Mouse (Mus musculus) lung, embryonic 15.5 days (tissue): ENCODE results near the gene Slc19a1. TPM values are rescaled to one million over a fixed set of nuclear protein-coding genes. Genes with fewer than 3 reads are reported as not detected.

Source experiments
- ATAC-seq: fragments of 200-750 bp; cut with Nextera tagmentation; 2 replicates; pipeline ENCODE4 v1.8.0; 2017; ENCODE audit warnings: moderate number of reproducible peaks, borderline replicate concordance; ENCODE audit not compliant: low FRiP score, low TSS enrichment; ENCODE audit errors: extremely low read depth
- H3K27ac ChIP-seq: fragments of 300-500 bp; sonication (generic); 2 replicates; pipeline ENCODE4 v1.5.1; 2015; ENCODE audit warnings: moderate library complexity, mild to moderate bottlenecking, inconsistent platforms
- H3K27me3 ChIP-seq: fragments of 300-500 bp; sonication (generic); 2 replicates; pipeline ENCODE4 v1.6.1; 2015; ENCODE audit warnings: inconsistent platforms
- H3K36me3 ChIP-seq: fragments of 300-500 bp; sonication (generic); 2 replicates; pipeline ENCODE4 v1.6.1; 2015; ENCODE audit warnings: inconsistent platforms
- H3K4me1 ChIP-seq: fragments of 300-500 bp; sonication (generic); 2 replicates; pipeline ENCODE4 v1.6.1; 2015; ENCODE audit warnings: inconsistent platforms
- H3K4me2 ChIP-seq: fragments of 300-500 bp; sonication (generic); 2 replicates; pipeline ENCODE4 v1.6.1; 2015; ENCODE audit warnings: inconsistent platforms, mild to moderate bottlenecking, moderate library complexity
- H3K4me3 ChIP-seq: fragments of 300-500 bp; sonication (generic); 2 replicates; pipeline ENCODE4 v1.5.1; 2015; ENCODE audit warnings: mild to moderate bottlenecking, inconsistent platforms
- H3K9ac ChIP-seq: fragments of 300-500 bp; sonication (generic); 2 replicates; pipeline ENCODE4 v1.6.1; 2015; ENCODE audit warnings: inconsistent platforms
- H3K9me3 ChIP-seq: fragments of 300-500 bp; sonication (generic); 2 replicates; pipeline ENCODE4 v1.6.1; 2016; ENCODE audit warnings: inconsistent platforms
- WGBS: fragments of 180-500 bp; shearing (Covaris S2); methylation state at CpG from one replicate; pipeline ENCODE4 v1.1.7; 2015; 5-methylcytosine and 5-hydroxymethylcytosine counted together
- polyA plus RNA-seq: library from polyadenylated mRNA; unstranded; fragments of >200 nt; fragmentation: Nextera tagmentation; extraction: Ambion mirVana; gene quantifications from 2 replicates; pipeline ENCODE4 v1.2.1, GENCODE M21; 2015

Gene Slc19a1
- polyA plus RNA-seq, 1 experiment from 2014 or later: 25.4 TPM

DNA sequence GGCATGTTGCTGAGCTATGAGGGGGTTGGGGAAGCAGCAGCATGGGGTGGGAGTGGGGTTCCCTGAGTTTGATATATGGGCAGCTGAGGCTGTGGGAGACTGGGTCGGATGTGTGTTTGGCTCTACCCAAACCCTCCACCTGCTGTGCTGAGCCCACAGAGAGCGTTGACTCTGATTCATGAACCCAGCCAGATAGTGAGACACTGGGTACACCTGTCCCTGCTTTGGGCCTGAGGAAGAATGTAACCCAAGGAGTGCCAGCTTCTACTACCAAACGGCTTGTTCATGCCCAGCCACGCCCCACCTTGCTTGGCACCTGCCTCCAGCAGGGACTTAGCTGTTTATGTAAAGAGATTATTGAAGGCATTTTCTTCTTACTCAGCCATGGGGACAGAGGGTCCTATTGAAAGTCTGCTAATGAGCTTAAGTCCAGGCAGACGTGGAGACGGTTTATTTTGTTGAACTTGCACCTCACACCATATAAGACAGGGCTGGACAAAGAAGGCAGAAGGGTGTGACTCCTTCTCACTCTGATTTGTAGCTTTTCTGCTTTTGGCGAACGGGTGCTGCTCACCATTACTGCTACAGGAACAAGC is 6.6 kb downstream of the Slc19a1 start:
- 84% methylated on average over 8 of the region's 8 CpGs for WGBS
- Histone ChIP-seq H3K9me3 (no peaks in the 10 kb centered on the region), H3K27me3 (no peaks in the 10 kb centered on the region), H3K9ac (no peak overlapping the region), H3K27ac (no peak overlapping the region), H3K4me3 (no peak overlapping the region), H3K4me2 (no peak overlapping the region), H3K36me3 (peaks cover 22% of the 10 kb centered on the region), H3K4me1 (peaks cover 12% of the 10 kb centered on the region)
- no peak for ATAC-seq

DNA sequence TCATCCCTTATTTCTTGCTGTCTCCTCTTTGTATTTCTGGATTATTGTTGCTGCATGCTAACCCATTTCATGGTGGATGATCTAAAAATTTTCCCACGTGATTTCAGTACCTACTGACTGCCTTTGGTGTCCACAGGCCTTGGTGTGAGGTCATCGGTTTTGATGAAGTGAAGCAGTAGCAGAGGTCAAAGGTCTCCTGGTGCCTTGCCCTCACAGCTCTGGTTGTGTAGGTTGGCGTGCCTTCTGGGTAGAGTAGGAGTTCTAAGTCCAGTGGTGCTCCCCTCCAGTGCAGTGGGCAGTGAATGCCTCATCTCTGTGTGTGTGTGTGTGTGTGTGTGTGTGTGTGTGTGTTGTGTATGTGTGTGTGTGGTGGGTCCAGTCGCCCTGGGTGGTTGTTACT is 16.2 kb downstream of the Slc19a1 start:
- Histone ChIP-seq H3K27me3 (no peaks in the 10 kb centered on the region), H3K4me3 (no peak overlapping the region), H3K4me2 (no peak overlapping the region), H3K9ac (no peak overlapping the region), H3K4me1 (no peaks in the 10 kb centered on the region), H3K36me3 (peaks cover 32% of the 10 kb centered on the region), H3K27ac (no peak overlapping the region), H3K9me3 (no peaks in the 10 kb centered on the region)
- WGBS: 70% methylated on average over 4 of the region's 4 CpGs
- no peak for ATAC-seq

DNA sequence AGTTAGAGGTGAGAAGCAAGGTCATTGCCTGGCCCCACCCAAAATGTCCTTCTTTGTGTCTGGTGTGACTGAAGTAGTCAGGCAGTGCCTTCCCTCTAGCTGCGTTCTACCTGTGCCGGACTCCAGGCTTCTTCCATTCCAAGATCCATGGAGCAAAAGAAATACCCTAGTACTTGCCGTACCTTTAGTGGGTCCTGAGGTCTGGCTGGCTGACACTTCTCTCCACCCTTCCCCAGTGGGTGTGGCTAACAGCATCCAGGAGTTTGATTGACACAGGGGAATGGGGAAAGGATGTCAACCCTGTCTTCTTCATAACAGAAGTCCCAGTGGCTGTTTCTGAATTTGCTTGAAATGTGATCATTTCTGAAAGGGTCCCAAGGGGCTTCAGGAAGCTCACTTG is 16.6 kb downstream of the Slc19a1 start:
- no peak overlapping the region for H3K27ac ChIP-seq
- peaks cover 29% of the 10 kb centered on the region for H3K36me3 ChIP-seq
- H3K4me1 ChIP-seq: no peaks in the 10 kb centered on the region
- no peak overlapping the region for H3K9ac ChIP-seq
- ATAC-seq: no peak
- H3K4me3 ChIP-seq: no peak overlapping the region
- no peaks in the 10 kb centered on the region for H3K9me3 ChIP-seq
- 77% methylated on average over 3 of the region's 3 CpGs for WGBS
- H3K27me3 ChIP-seq: no peaks in the 10 kb centered on the region
- no peak overlapping the region for H3K4me2 ChIP-seq

DNA sequence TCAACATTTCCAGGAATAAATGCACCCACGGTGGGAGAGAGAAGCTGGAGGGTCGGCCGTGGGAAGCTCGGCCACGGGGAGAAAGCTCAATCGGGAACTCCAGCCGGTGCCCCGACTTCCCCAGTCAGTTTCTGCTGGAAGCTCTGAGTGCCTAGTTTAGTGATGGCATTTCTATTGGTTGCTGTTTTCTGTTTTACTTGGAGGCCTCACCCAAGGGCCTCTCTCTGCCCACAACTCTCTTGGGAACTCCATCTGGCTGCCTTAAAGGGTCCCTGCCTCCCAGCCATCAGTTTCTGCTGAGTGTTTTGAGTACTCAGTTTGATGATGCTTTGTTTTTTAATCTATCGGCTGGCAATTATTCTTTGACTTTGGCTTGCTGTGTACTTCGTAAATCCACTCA is 24.7 kb downstream of the Slc19a1 start:
- ATAC-seq: no peak
- Histone ChIP-seq H3K9ac (no peak overlapping the region), H3K4me1 (peaks cover 6% of the 10 kb centered on the region), H3K4me3 (no peak overlapping the region), H3K4me2 (no peak overlapping the region), H3K27me3 (no peaks in the 10 kb centered on the region), H3K27ac (no peak overlapping the region), H3K36me3 (peaks cover 6% of the 10 kb centered on the region), H3K9me3 (no peaks in the 10 kb centered on the region)
- 69% methylated on average over 10 of the region's 10 CpGs for WGBS

DNA sequence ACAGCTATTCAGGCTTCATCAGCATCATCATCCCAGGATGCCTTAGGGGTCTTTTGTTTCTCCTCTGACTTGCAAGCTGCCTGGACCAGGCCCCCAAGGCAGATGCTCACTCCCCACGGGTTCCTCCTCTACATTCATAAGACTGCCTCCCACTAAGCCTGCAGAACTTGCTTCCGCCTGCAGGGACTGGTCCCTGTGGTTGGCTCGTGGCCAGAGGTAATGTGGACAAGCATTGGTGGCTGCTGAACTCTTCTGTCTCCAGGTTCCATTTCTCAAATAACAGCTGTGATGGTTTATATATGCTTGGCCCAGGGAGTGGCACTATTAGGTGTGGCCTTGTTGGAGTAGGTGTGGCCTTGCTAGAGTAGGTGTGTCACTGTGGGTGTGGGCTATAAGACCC is 29.4 kb downstream of the Slc19a1 start:
- Histone ChIP-seq H3K27me3 (no peaks in the 10 kb centered on the region), H3K36me3 (no peaks in the 10 kb centered on the region), H3K9ac (no peak overlapping the region), H3K27ac (no peak overlapping the region), H3K9me3 (no peaks in the 10 kb centered on the region), H3K4me2 (no peak overlapping the region), H3K4me1 (peaks cover 13% of the 10 kb centered on the region), H3K4me3 (no peak overlapping the region)
- WGBS: 41% methylated on average over 3 of the region's 3 CpGs
- ATAC-seq: no peak

DNA sequence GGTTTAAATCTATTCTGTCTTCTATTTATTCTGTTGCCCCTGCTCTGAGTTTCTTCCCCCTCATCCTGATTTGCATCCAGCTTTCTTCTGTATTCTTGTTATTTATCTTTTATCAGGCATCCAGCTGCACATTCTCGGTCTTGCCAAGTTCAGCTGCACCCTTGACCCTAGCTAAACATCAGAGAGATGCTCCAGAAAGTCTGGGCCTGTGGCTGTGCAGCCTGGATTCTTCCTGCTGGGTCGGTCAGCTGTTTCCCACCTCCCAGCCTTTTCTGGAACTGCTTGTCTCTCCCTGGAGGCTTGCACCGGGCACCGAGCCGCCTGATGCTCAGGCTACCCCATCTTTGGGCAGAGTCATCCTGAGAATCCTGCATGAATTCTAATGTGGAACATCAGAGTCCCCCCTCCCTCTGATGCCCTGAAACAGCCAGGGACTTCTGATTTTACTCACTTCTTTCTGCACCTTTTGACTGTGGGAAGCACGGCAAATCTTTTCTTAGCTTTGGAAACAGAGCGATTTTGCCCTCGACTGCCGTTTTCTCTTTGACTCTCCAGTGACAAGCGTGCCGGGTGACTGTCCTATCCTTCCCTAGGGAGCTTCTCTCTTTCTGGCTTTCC is 30.5 kb downstream of the Slc19a1 start:
- peaks cover 13% of the 10 kb centered on the region for H3K4me1 ChIP-seq
- peaks cover 3% of the 10 kb centered on the region; the same call in 1 of the 2 replicates for H3K36me3 ChIP-seq
- peak overlapping the region; percentile 41; the same call in 1 of the 2 replicates for H3K27ac ChIP-seq
- no peak overlapping the region for H3K4me2 ChIP-seq
- no peak overlapping the region for H3K4me3 ChIP-seq
- 59% methylated on average over 11 of the region's 11 CpGs for WGBS
- H3K9ac ChIP-seq: no peak overlapping the region
- ATAC-seq: peak; percentile 36; the same call in 1 of the 2 replicates
- H3K27me3 ChIP-seq: no peaks in the 10 kb centered on the region
- no peaks in the 10 kb centered on the region for H3K9me3 ChIP-seq

DNA sequence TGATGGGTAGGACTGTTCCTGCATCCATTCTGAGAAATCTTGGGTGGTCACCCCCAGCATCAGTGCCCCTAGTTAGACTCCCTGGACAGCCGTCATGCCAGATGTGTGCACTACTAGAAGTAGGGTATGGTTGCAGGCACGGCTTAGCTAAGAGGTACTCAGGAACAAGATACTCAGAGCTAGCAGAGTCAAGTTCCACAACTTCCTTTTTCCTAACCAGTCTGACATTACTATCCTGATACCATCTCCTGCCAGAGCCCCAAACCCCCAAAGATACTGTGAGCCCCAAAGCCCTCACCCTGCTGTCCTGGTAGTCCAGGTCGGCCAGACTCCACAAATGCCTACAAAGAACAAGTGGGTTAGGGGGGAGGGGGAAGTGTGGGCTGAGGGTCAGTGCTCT is 32.2 kb downstream of the Slc19a1 start:
- H3K27me3 ChIP-seq: no peaks in the 10 kb centered on the region
- WGBS: 79% methylated on average over 3 of the region's 3 CpGs
- H3K9me3 ChIP-seq: no peaks in the 10 kb centered on the region
- ATAC-seq: no peak
- peaks cover 13% of the 10 kb centered on the region for H3K4me1 ChIP-seq
- H3K4me2 ChIP-seq: no peak overlapping the region
- no peak overlapping the region for H3K4me3 ChIP-seq
- H3K36me3 ChIP-seq: peaks cover 6% of the 10 kb centered on the region; the same call in 1 of the 2 replicates
- H3K27ac ChIP-seq: no peak overlapping the region
- no peak overlapping the region for H3K9ac ChIP-seq

DNA sequence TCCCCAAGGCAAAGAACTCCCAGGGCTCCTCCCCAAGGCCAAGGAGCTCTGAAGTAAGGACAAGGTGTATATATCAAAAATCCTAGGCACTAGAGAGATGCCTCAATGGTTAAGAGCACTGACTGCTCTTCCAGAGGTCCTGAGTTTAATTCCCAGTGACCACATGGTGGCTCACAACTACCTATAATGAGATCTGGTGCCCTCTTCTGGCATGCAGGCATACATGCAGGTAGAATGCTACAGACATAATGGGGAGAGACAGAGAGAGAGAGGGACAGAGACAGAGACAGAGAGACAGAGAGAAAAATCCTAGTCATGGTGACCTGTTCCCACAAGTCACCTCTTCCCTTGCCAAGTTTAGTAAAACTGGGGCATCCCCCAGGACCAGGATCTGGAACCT is 32.6 kb downstream of the Slc19a1 start:
- Histone ChIP-seq H3K4me2 (no peak overlapping the region), H3K9ac (no peak overlapping the region), H3K27me3 (no peaks in the 10 kb centered on the region), H3K9me3 (no peaks in the 10 kb centered on the region), H3K27ac (no peak overlapping the region), H3K4me1 (peaks cover 13% of the 10 kb centered on the region), H3K4me3 (no peak overlapping the region), H3K36me3 (peaks cover 10% of the 10 kb centered on the region; the same call in 1 of the 2 replicates)
- ATAC-seq: no peak

DNA sequence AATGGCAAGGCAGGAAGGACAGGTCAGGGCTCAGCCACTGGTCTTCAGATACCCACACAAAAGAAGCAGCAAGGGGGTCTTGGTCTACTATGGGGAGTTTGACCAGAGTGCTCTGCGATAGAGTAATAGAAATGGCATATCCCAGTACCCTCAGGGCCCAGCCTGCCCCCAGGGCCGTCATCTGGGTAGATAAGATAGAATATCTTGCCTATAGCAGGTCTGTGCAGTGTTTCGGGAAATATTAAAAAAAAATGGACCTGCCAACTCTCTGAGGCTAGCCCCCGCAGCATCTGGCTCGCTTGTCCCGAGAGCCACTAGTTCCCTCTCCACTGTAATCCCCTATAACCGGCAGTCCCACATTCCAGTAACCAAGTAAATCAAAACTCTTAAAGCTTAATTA is 36.4 kb downstream of the Slc19a1 start:
- 83% methylated on average over 7 of the region's 7 CpGs for WGBS
- Histone ChIP-seq H3K9ac (no peak overlapping the region), H3K27me3 (no peaks in the 10 kb centered on the region), H3K4me1 (no peaks in the 10 kb centered on the region), H3K9me3 (no peaks in the 10 kb centered on the region), H3K4me2 (no peak overlapping the region), H3K4me3 (no peak overlapping the region), H3K27ac (no peak overlapping the region), H3K36me3 (peaks cover 23% of the 10 kb centered on the region)
- no peak for ATAC-seq

DNA sequence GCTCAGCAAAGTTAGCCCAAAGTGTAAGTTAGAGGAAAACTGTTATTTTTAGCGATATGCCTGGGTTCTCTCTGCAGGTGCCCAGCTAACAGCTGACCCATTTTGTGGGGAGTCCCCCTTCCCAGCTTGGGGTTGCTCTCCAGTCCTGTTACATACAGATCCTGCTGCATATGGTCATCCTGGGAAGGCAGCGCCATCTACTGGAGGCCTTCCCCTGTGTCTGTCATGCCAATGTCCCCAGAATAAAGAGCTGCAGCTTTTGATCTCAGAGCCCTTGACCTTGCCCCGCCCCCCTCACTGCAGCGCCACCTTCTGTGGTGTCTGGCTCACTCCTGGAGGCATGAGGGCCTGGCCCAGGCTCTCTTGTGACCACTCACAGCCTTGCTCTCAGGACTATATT is 38.0 kb downstream of the Slc19a1 start:
- H3K27ac ChIP-seq: no peak overlapping the region
- ATAC-seq: peak; percentile 17; the same call in 1 of the 2 replicates
- no peaks in the 10 kb centered on the region for H3K4me1 ChIP-seq
- no peak overlapping the region for H3K9ac ChIP-seq
- 51% methylated on average over 4 of the region's 4 CpGs for WGBS
- no peak overlapping the region for H3K4me3 ChIP-seq
- H3K9me3 ChIP-seq: no peaks in the 10 kb centered on the region
- H3K36me3 ChIP-seq: peaks cover 29% of the 10 kb centered on the region
- H3K4me2 ChIP-seq: no peak overlapping the region
- no peaks in the 10 kb centered on the region for H3K27me3 ChIP-seq

DNA sequence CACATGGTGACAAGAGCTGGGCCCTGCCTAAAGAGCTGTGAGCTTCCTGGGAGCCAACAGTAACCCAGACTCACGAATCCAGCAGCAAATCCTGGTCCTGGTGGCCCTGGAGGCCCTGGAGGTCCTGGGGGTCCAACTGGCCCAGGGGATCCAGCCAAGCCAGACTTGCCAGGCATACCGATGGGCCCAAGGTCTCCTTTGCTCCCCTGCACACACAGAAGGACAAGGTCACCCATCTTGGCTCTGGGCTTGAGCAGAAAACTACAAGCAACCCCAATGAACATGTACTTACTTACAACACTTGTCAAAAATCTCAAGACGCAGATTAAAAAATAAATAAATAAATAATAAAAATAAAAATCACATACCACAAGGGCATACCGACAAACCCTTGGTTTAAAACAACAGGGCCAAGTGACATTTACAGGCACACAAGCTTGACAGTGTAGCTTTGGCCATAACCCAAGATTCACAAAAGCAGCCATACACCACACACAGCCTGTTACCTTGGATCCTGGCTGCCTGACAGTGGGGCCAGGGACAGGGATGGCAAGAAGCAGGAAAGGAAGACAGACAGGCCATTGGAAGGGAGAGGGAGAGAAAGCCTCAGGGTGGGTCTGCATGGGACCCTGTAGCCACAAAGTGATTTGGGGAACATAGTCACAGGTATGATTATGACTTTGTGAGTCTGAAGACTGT is 42.4 kb downstream of the Slc19a1 start:
- H3K36me3 ChIP-seq: peaks cover 28% of the 10 kb centered on the region
- no peak for ATAC-seq

DNA sequence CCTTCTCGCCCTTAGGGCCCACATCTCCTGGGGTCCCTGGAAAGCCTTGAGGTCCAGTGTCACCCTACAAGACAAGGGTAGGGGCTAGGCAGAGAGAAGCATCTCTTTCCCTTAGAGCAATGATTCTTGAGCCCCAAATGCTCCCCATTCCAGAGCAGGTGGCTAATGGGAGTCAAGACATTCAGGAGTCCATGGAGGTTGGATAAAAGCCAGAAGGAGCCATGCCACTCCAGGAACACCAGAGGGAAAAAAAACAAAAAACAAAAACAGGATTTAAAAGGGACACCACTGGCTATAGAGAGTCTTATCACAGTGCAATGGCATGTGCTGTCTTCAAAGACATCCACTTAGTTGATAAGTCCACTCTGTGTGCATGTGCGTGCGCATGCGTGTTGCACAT is 46.4 kb downstream of the Slc19a1 start:
- Histone ChIP-seq H3K4me2 (no peak overlapping the region), H3K9me3 (no peaks in the 10 kb centered on the region), H3K27me3 (no peaks in the 10 kb centered on the region), H3K27ac (no peak overlapping the region), H3K9ac (no peak overlapping the region), H3K4me1 (peaks cover 4% of the 10 kb centered on the region), H3K36me3 (peaks cover 17% of the 10 kb centered on the region), H3K4me3 (no peak overlapping the region)
- ATAC-seq: no peak
- WGBS: 89% methylated on average over 4 of the region's 4 CpGs

More for the DNA sequence above, 42.4 kb downstream of the Slc19a1 start:
- Histone ChIP-seq H3K4me1 (no peaks in the 10 kb centered on the region), H3K4me3 (no peak overlapping the region), H3K4me2 (no peak overlapping the region), H3K27ac (no peak overlapping the region), H3K27me3 (no peaks in the 10 kb centered on the region), H3K9ac (no peak overlapping the region), H3K9me3 (no peaks in the 10 kb centered on the region)
- WGBS: 75% methylated on average over 4 of the region's 4 CpGs
